In the genomic region with DNA sequence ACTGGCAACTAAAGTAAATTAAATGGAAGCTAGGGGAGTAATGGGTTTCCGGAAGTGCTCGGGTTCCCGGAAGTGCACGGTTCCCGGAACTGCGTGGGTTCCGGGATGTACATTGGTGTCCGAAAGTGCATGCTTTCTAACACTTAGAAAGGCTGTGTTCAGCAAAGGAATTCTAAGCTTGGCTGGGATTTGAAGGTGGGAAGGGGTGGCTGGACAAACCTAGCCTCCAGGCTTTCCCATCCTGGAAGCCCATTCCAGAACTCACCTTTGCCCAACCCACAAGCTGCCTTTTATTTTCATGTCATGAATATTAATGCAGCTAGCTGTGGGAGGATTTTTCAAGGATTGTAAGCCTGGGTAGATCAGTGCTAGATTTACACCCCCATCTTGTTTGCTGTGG, we compare ENCODE assay signal across 28 mouse cellular contexts. TPM values are rescaled to one million over a fixed set of nuclear protein-coding genes. Genes with fewer than 3 reads are reported as not detected.
DNase-seq lines count a peak whose midpoint lies in the region; ATAC-seq and TF ChIP-seq lines count a peak whose summit lies in the region.
"Had no signal": no experiment of that assay in that cellular context is flagged by ENCODE, and none has a peak within 500 bp of the region (broad histone marks: within the 10 kb centered on the region; RNA-seq: fewer than 3 reads in every experiment).

No protein-coding gene starts in this region.

- DNase-seq in heart, postnatal 4 days = no peak
- DNase-seq in kidney, postnatal 36 days = no peak
- peak; percentile 15 for DNase-seq in ES-CJ7 (ENCODE audit: low read depth, low spot score)
- DNase-seq in forebrain, embryonic 11.5 days (ENCODE audit: low spot score) = no peak
- DNase-seq: adrenal gland, adult 8-10 months; B cell, adult 2 months; cerebellum, adult 2 months; cerebellum, postnatal 36 days; embryo, embryonic 11 days; gastrocnemius, adult 2 months; heart, postnatal 36 days; kidney, postnatal 25 days; lung, adult 18-20 months; lung, postnatal 10 days; thymus, postnatal 14 days had no signal

- H3K4me2 ChIP-seq in heart, embryonic 15.5 days = 0 out of 2 replicates have a peak overlapping the region, but pooled peaks have one; percentile 43
- H3K4me2 ChIP-seq in kidney, embryonic 15.5 days = peak overlapping the region; percentile 4; the same call in 1 of the 2 replicates
- H3K4me2 ChIP-seq in midbrain, embryonic 15.5 days = no peak overlapping the region
- no peak overlapping the region for H3K4me2 ChIP-seq in forebrain, embryonic 11.5 days (ENCODE audit: low read depth, low read length, severe bottlenecking)
- H3K4me2 ChIP-seq: embryonic facial prominence, embryonic 13.5 days; hindbrain, embryonic 14.5 days; limb, embryonic 13.5 days; liver, embryonic 12.5 days had no signal

- H3K27me3 ChIP-seq in heart, embryonic 15.5 days = no peaks in the 10 kb centered on the region
- no peaks in the 10 kb centered on the region for H3K27me3 ChIP-seq in kidney, embryonic 15.5 days
- 0 out of 2 replicates have a peak, but pooled peaks cover 3% of the 10 kb centered on the region for H3K27me3 ChIP-seq in E14TG2a.4 (ENCODE audit: insufficient read depth, low read length)
- no peaks in the 10 kb centered on the region for H3K27me3 ChIP-seq in midbrain, embryonic 15.5 days (replicated peaks)
- H3K27me3 ChIP-seq in forebrain, embryonic 11.5 days (ENCODE audit: control insufficient read depth, insufficient read depth, low read length) = no peaks in the 10 kb centered on the region
- H3K27me3 ChIP-seq: CH12.LX; embryonic facial prominence, embryonic 13.5 days; limb, embryonic 13.5 days; liver, embryonic 12.5 days had no signal

- H3K4me1 ChIP-seq in heart, embryonic 15.5 days (replicated peaks) = peaks cover 74% of the 10 kb centered on the region
- peaks cover 48% of the 10 kb centered on the region for H3K4me1 ChIP-seq in kidney, embryonic 15.5 days
- H3K4me1 ChIP-seq in E14TG2a.4 (replicated peaks; ENCODE audit: low read depth, low read length) = peaks cover 24% of the 10 kb centered on the region
- H3K4me1 ChIP-seq in midbrain, embryonic 15.5 days = no peaks in the 10 kb centered on the region; the same call in 1 of the 2 replicates
- no peaks in the 10 kb centered on the region for H3K4me1 ChIP-seq in forebrain, embryonic 11.5 days (replicated peaks; ENCODE audit: control insufficient read depth, insufficient read depth, low read length)

- H3K9me3 ChIP-seq in heart, embryonic 15.5 days (replicated peaks) = no peaks in the 10 kb centered on the region
- no peaks in the 10 kb centered on the region for H3K9me3 ChIP-seq in kidney, embryonic 15.5 days (replicated peaks)
- H3K9me3 ChIP-seq in E14TG2a.4 (ENCODE audit: low read length) = no peaks in the 10 kb centered on the region
- no peaks in the 10 kb centered on the region for H3K9me3 ChIP-seq in midbrain, embryonic 15.5 days
- H3K9me3 ChIP-seq in forebrain, embryonic 11.5 days (ENCODE audit: control insufficient read depth, low read length) = no peaks in the 10 kb centered on the region
- H3K9me3 ChIP-seq: embryonic facial prominence, embryonic 13.5 days; limb, embryonic 13.5 days; liver, embryonic 12.5 days; midbrain, embryonic 10.5 days had no signal

- peak overlapping the region; percentile 80; the same call in 1 of the 2 replicates for H3K27ac ChIP-seq in heart, embryonic 15.5 days
- no peak overlapping the region for H3K27ac ChIP-seq in kidney, embryonic 15.5 days
- no peak overlapping the region for H3K27ac ChIP-seq in midbrain, embryonic 15.5 days
- no peak overlapping the region for H3K27ac ChIP-seq in forebrain, embryonic 11.5 days (ENCODE audit: low read depth, low read length)
- H3K27ac ChIP-seq: limb, embryonic 13.5 days; liver, embryonic 12.5 days; midbrain, embryonic 10.5 days had no signal

- H3K4me3 ChIP-seq in heart, embryonic 15.5 days = no peak overlapping the region
- no peak overlapping the region for H3K4me3 ChIP-seq in kidney, embryonic 15.5 days (replicated peaks)
- peak overlapping the region; percentile 37 for H3K4me3 ChIP-seq in E14TG2a.4 (replicated peaks; ENCODE audit: low read length)
- H3K4me3 ChIP-seq in midbrain, embryonic 15.5 days = no peak overlapping the region
- no peak overlapping the region for H3K4me3 ChIP-seq in forebrain, embryonic 11.5 days (ENCODE audit: low read depth, low read length)
- H3K4me3 ChIP-seq: embryonic facial prominence, embryonic 13.5 days; erythroblast, embryonic 14.5 days; limb, embryonic 13.5 days; liver, embryonic 12.5 days; midbrain, embryonic 10.5 days had no signal

- 69% methylated on average over 8 of the region's 8 CpGs for WGBS in heart, embryonic 15.5 days
- whole genome bisulfite sequencing in kidney, embryonic 15.5 days = 66% methylated on average over 8 of the region's 8 CpGs
- WGBS in midbrain, embryonic 15.5 days = 92% methylated on average over 8 of the region's 8 CpGs
- WGBS in forebrain, embryonic 11.5 days = 89% methylated on average over 8 of the region's 8 CpGs

- H3K9ac ChIP-seq in heart, embryonic 15.5 days = no peak overlapping the region
- H3K9ac ChIP-seq in kidney, embryonic 15.5 days = no peak overlapping the region
- no peak overlapping the region for H3K9ac ChIP-seq in midbrain, embryonic 15.5 days
- H3K9ac ChIP-seq in forebrain, embryonic 11.5 days (ENCODE audit: low read length) = no peak overlapping the region
- H3K9ac ChIP-seq: embryonic facial prominence, embryonic 13.5 days; hindbrain, embryonic 14.5 days; limb, embryonic 13.5 days; liver, embryonic 12.5 days had no signal

- ATAC-seq in heart, embryonic 15.5 days (replicated peaks; ENCODE audit: insufficient number of reproducible peaks, insufficient read depth, low FRiP score, low read depth) = no peak
- ATAC-seq in kidney, embryonic 15.5 days (replicated peaks; ENCODE audit: low FRiP score) = no peak
- no peak for ATAC-seq in midbrain, embryonic 15.5 days (replicated peaks)
- no peak for ATAC-seq in forebrain, embryonic 11.5 days (replicated peaks; ENCODE audit: low FRiP score)
- ATAC-seq: forebrain, embryonic 14.5 days; inflammation-experienced regulatory T-cells, adult 6 months; liver, embryonic 12.5 days had no signal

- no peak for TF ChIP-seq CTCF in E14TG2a.4 (conservative IDR thresholded peaks at IDR 0.05; ENCODE audit: low read length)

- H3K36me3 ChIP-seq in heart, embryonic 15.5 days = no peaks in the 10 kb centered on the region
- no peaks in the 10 kb centered on the region for H3K36me3 ChIP-seq in kidney, embryonic 15.5 days
- H3K36me3 ChIP-seq in E14TG2a.4 (ENCODE audit: insufficient read depth, low read length) = no peaks in the 10 kb centered on the region
- H3K36me3 ChIP-seq in midbrain, embryonic 15.5 days (replicated peaks) = no peaks in the 10 kb centered on the region
- no peaks in the 10 kb centered on the region for H3K36me3 ChIP-seq in forebrain, embryonic 11.5 days (ENCODE audit: control insufficient read depth, insufficient read depth, low read length)
- H3K36me3 ChIP-seq: embryonic facial prominence, embryonic 13.5 days; limb, embryonic 13.5 days; liver, embryonic 12.5 days; midbrain, embryonic 10.5 days had no signal

RNA-seq across cellular contexts. Expression of a gene that starts 51.3 kb away (rescaled TPM):
- 72.6 and 106 TPM in 2 replicates for polyA plus RNA-seq in heart, embryonic 15.5 days (2015; fragmentation: Nextera tagmentation; extraction: Ambion mirVana)
- 10 to 100 TPM; 95.2 to 98.9 TPM for total RNA-seq in heart, postnatal 4 days (2021)
- polyA plus RNA-seq in kidney, embryonic 15.5 days (2015; fragmentation: Nextera tagmentation; extraction: Ambion mirVana) = 109 and 117 TPM in 2 replicates
- polyA plus RNA-seq in midbrain, embryonic 15.5 days (2015; fragmentation: Nextera tagmentation; extraction: Ambion mirVana) = 50.5 and 50.9 TPM in 2 replicates
- 37.8 and 39.5 TPM in 2 replicates for polyA plus RNA-seq in forebrain, embryonic 11.5 days (2014; fragmentation: Nextera tagmentation; extraction: Ambion mirVana)

Comparison
In these comparisons a context has a peak if more than half of its experiments do, and no peak if none do; other contexts are left out.
1. H3K4me2 ChIP-seq: peak in heart, embryonic 15.5 days (single experiment) and kidney, embryonic 15.5 days (single experiment); none in midbrain, embryonic 15.5 days (single experiment) and forebrain, embryonic 11.5 days (single experiment).